Mouse (Mus musculus): ENCODE measurements around the gene Ttf2.

The Ttf2 gene

DNA sequence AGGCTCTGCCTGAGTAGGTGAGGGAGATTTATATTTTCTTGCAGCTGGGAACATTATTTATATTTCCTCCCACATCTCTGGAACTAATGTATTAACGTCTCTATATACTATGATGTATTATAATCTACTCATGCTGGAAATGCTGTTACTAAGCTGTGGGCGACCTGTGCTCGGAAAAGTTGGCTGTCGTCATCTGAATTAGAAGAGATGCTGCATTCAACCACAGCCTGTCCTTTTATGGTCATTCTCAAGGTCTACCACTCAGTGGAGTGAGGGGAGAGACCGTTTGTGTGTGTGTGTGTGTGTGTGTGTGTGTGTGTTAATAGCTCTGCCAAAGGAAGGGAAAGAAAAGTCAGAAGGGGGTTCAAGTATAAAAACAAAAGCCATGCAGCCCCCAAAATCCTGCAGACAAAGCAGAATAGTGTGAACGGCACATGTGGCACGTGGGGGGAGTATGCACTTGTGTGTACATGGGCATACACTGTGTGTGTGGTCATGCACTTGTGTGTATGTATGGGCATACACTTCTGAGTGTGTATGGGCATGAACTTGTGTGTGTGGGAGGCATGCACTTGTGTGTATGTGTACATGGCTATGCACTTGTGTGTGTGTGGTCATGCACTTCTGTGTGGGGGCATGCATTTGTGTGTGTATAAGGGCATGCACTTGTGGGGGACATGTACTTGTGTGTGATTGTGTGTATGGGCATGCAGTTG lies 57.8 kb downstream of the Ttf2 start:
- DNase-seq = peak; percentile 25 to 31

DNA sequence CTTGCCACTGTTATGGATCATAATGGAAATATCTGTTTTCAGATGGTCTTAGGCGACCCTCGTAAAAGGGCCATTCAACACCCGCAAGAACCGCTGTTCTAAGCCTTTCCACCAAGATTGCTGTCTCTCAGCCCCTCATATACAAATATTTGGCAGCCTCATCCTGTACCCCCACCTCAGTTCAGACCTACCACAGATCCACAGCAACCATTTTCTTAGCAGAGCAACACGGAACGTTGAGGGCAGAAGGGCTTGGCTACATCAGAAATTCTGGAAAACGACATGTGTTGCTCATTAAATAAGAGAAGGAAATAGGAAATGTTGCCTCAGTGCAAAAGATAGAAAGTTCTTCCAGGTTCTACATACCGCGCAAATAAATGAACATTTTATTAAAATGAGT lies 58.4 kb downstream of the Ttf2 start:
- no peak for DNase-seq

DNA sequence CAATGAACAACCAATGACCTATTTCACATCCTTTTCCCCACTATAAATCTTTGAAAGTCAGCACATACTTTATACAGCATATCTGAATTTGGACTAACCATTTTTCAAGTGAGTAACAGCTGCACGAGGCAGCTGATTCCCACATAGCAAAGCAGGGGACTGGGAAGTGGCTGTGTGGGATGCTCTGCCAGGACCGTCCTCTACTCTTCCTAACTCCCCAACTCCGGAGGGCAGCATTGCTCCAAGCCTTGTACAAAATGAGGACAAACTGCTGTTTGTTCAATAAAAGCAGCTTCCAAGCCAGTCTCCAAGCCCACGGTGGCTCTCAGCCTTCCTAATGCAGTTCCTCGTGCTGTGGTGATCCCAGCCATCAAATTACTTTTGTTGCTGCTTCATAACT lies 58.8 kb downstream of the Ttf2 start:
- DNase-seq = peak; percentile 34 to 55

DNA sequence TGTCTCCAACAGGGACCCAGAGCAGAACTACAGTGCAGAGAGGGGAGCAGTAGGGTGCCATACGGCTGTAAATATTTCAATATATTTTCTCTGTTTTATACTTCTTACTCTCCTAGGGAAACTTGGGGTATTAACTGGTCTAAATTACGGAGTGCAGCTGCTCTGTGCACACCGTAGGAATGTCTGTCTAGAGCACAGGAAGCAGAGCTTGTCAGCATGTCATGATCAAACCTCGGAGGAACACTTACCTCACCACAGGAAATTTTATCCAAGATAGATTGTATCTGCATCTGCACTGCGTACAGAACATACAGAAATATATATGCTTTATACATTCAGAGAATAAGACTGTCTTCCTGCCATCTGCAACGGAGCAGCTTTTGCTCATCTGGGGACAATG lies 60.9 kb downstream of the Ttf2 start:
- no peak for DNase-seq

DNA sequence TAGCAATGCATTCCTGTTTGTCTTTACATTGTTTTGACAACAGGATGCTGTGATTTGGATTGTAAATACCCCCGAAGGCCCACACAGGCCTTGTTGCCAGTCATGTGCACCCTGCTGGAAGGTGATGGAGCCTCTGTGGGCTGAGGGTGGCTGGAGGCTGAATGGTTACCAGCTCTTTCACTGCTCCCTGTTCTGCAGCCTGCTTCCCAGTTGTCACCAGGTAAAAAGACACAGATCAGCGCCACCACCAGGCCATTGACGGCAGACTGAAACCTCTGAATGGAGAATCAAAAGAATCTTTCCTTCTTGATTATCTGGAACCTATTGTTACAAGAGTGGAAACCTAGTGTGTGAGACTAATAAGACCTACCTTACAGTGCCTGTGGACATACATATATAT lies 62.5 kb downstream of the Ttf2 start:
- peak; percentile 49 to 60 for DNase-seq

DNA sequence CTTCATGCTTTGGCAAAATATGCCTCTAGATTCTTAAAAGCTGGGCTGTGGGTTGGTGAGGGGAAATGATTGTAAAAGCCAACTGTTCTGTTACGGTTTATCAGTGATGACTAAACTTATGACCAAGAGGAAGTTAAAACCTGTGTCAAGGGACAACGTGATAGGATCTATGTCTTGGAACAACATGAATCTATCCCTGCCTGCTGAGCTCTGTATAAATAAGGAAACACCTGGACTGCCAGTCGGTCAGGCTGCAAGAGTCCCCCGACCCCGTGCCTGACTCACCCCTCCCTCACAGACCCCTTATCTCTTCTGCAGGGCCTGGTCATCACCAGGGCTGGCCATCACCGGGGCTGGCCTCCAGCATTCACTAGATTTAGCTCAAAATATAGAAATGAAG lies 63.3 kb downstream of the Ttf2 start:
- no peak for DNase-seq

DNA sequence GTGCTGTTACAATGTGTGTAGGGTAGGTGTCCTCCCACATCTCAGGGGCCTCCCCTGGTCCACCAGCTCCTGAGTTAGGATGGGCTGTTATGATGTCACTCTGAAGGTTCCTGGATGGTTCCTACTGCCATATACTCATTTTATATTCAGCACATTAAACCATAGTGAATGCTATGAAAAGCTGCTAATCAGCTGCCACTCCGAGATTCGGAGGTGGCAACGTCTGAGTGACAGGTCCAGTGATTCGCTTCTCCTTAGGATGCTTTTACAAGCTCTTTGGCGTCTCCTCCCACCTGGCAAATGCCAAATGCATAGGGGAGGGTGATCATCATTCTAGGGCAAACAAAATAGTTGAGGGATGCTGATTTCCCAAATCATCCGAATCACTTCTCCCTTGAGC lies 74.0 kb downstream of the Ttf2 start:
- no peak for DNase-seq

DNA sequence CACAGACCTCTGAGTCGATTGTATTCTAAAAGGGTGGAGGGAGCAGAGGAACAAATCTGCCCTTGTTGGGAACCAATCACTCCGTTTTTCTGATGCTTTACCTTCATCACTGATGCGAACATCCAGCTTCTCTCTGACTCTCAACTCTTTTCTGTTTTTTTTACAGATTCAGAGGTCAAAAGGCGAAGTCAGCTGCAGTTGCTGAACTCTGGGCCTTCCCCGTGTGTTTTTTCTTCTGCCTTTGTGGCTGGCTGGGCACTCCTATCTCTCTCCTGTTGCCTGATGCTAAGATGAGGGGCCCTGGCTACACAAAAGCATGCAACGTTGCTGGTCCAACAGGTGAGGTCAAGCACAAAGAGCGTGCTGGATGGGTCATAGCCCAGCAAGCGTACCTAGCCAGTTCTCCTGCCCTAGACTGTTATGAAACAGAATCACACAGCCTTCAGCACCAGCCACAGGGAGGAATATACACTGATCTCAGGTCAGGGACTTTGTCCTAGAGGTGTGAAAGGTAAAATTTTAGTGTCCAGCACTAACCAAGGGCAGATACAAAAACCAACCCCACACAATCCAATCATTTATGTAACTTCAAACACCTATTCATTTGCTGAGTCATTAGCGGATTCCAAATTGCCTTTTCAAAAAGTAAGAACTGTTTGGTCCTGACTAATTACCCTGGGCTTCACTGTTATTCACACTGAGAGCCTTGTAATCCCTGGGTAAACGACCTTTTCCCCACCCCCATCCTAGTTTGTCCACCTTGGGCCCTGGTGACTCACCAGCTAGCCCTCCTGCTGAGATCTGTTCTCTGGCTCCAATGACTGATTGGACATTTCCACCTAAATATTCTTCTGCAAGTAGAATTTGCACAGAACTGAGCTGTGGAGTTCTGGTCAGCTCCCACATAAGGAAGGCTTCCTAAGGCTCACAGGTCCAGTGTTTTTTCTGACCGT lies 76.8 kb downstream of the Ttf2 start:
- DNase-seq = no peak

DNA sequence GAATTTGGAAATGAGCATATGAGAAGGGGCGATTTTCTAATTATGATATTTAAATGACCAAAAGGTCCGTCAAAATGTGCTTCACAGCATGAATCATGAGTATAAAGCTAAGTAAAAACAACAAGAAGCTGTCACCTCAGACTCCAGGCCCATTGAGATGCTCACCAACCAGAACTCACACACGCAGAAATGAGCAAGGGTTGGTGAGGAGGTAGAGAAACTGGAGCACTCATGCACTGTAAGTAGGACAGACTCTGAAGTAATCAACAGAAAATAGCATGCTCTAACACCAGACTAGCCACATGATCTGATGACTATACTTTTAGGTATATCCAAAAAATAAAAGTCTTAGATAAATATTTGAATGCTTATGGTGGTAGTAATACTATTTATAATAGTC lies 79.1 kb downstream of the Ttf2 start:
- DNase-seq = no peak

DNA sequence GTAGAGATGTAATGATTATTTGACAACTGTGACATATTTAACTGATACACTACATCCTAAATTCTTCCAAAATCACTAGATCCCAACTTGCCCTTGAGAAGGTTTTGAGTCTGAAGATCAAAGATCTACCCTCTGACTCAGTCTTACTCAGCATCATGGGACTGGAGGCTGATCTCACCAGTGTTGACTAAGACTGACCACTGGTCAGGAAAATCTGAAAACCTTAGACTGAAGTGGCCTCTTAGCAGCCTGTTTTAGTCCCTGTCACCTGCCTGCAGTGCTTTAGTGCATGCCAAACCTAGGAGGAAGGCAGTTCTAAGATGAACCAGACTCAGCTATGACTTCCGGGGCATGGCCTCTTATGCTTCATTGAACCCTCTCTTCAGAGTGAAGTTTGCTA lies 80.2 kb downstream of the Ttf2 start:
- DNase-seq = no peak

All from kidney, postnatal 4 days (tissue).